Mouse (Mus musculus): ENCODE measurements around the gene Gm20883.
"Not testable (repeated sequence)": the region's sequence is repeated elsewhere in the genome, so short reads cannot be mapped to it uniquely, and the experiment has no call there.

Gene Gm20883

GRCm38 (mm10) chrY:50607951-50608350 lies at the start of gene Gm20883:
Gene Gm20883, plus strand, starts transcription at chrY:50608251.
- in situ Hi-C loops (cut with MboI, MseI): not testable (repeated sequence)
